Mouse (Mus musculus): ENCODE data around the gene Cdh5.
"Not testable (repeated sequence)": the region's sequence is repeated elsewhere in the genome, so short reads cannot be mapped to it uniquely, and the experiment has no call there.

Gene Cdh5

GRCm38 (mm10) chr8:104101415-104101814 lies at the start of gene Cdh5:
TSS of gene Cdh5 (plus strand) at chr8:104101625.
- no peak for DNase-seq

DNA sequence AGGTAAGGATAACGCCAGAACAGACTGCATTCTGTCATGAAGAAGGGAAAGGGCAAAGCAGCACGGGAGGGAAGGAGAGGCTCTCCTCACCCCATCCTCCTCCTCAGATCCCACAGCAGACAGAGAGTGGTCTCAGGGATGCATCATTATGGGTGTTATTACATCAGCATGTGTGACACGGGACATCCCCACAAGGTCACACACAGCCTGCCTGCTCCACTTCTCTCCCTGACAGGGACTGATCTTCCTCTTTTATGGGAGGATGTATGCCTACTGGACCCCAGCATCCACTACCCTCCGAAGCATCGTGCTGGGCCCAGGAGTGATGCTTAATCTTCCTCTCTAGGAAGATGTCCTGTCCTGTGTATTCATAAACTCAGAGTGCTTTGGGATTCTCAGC lies 41.5 kb upstream of the Cdh5 start:
- DNase-seq: no peak

DNA sequence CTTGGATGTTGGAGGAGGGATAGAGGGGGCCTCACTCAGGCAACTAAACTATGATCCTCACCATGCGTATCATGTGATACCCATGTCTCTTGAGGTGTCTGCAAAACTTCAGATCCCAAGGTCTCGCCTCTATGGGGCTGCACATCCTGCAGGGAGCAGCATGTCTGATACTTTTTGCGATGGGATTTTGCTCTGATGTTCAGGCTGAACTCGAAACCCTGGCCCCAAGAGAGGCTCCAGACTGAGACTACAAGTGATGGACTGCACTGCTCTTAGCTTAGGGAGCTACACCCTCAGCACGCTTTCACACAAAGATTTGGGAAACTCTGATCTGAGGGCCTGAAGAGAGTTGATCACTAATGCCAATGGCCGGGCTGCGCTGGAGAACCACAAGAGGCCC lies 41.0 kb upstream of the Cdh5 start:
- no peak for DNase-seq

GRCm38 (mm10) chr8:104061048-104061988 lies 40.1 kb upstream of the Cdh5 start:
- no peak for DNase-seq

DNA sequence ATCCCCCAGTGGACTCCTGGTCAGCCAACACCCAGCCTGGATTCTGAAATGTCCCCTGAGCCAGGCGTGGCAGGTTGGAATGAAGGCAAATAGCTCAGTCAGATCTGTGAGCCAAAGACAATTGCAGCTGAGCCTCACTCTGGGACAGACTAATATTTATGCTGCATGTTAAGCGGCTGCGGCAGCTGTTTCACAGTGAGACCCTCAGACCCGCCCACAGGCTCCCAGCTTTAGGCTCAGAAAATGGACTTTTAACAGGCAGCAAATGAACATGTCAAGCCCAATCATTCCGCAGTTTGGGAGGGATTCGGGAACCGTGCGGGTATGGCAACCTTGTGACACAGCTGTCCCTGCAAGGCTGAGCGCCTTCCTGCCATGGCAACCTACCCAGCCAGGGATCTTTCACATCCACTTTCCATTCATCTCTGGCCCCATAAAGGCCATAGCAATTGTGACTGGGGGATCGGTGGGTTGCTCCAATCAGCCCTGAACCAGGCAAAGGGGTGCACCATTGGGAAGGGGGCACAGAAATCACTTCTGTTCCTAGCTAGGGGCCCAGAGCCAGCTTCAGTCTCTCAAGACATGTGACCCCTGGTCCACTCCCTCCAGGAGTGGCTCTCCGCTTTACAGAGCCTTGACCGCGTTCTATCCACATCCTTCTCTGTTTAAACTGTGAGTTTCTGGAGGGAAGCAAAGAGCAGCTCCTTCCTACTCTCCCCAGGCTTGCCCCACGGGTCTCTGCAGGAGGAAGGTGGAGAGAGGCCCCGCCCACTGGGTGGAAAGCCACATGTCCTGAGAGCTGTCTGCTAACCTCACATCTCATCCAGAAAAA lies 39.2 kb upstream of the Cdh5 start:
- no peak for DNase-seq

DNA sequence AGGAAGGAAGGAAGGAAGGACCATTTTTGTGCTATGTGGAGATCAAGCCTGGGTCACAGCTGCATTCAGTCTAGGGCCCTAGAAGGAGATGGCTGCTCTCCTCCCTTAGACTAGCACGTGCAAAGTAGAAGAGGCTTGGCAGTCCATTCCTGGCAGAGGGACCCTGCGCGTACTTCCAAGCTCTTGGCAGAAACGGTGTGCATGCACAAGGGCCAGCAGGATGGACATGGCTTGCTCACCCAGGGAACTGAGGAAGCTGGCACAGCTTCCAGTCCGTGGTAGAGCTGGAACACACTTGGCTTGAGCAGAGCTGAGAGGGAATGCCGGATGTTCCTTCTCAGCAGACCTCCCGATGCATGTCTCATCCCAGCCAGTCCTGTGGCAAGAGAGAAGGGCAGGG lies 36.2 kb upstream of the Cdh5 start:
- DNase-seq: no peak

DNA sequence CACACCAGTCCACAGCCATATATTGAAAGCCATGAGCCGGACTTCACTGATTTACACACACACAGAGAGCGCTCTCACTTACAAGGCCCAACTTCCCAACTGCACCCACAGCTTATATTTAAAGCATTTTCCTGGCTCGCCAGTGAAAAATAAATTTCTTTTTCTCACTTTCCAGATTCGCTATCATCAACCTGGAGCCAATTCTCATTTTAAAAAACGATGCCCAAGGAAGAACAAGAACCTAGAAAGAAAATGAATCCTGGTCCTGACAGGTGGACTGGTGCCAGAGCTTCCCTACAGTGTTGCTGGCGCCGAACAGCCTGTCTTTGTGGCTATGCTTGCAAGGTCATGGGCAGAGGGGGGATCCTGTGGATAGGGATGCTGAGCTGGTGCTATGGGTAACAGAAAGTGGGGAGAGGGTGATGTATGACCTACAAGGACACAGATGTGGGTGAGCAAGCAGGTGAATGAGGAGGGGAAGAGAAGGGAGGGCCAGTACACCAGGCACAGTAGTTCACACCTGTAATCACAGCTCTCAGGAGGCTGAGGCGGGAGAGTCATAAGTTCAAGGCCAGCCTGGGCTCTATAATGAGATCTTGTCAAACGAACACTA lies 35.4 kb upstream of the Cdh5 start:
- DNase-seq: no peak

GRCm38 (mm10) chr8:104067390-104067925 lies 34.0 kb upstream of the Cdh5 start:
- no peak for DNase-seq

- no peak for DNase-seq
These were observed 32.9 kb upstream of the Cdh5 start for GRCm38 (mm10) chr8:104068421-104069035.

GRCm38 (mm10) chr8:104070201-104070865 lies 31.1 kb upstream of the Cdh5 start:
- DNase-seq: not testable (repeated sequence)

- DNase-seq: no peak
These were observed 30.5 kb upstream of the Cdh5 start for GRCm38 (mm10) chr8:104070949-104071348.

GRCm38 (mm10) chr8:104075079-104075478 lies 26.3 kb upstream of the Cdh5 start:
- no peak for DNase-seq

GRCm38 (mm10) chr8:104076541-104077412 lies 24.6 kb upstream of the Cdh5 start:
- DNase-seq: peak; percentile 41

DNA sequence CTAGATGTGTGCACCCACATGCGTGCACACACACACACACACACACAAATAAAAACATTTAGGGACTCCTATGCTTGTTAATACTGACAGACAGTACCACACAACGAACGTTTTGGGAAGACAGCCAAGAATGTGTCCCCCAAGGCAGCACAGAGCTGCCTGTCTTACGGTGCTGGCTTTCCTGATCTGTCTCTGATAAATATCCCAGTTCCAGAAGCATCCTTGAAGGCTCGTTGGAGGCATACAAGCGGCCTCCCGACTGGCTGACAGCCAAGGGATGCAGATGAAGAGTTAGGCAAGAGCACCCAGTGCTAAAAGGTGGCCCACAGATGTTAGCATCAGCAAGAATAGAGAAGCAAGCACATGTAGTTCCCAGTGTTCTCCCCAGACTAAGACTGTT lies 23.3 kb upstream of the Cdh5 start:
- DNase-seq: no peak

DNA sequence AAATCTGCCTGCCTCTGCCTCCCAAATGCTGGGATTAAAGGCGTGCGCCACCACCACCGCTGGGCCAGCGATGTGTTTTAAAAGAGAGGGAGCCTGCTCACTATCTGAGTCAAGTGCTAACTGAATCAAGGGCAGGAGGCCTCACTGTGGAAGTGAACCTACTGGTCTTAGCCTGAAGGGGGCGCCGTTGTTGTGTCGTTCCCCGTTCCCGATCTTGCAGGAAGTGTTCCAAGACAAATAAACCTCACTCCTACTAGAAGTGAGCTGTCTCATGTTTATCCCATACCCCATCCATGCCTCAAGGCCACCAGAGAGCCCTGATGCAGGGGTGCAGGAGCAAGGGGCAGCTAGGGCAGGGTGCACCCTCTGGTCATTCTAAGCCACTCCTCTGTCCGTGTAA lies 16.1 kb upstream of the Cdh5 start:
- DNase-seq: no peak

DNA sequence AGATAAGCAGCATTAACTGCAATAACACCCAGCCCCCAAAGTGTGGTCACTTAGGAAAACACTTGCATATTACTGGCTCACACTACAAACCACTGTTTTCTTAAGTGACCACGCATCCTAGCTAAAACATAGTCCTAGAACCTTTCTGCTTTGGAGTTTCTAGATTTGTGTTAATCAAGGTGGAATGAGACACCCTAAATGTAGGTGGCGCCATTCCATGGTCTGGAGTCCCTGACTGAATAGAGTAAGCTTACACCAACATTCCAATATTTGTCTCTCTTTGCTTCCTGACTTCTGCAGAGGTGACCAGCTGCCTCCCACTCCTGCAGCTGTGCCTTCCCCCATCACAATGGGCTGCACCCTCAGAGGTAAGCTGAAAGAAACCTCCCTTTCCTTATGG lies 14.8 kb upstream of the Cdh5 start:
- no peak for DNase-seq

GRCm38 (mm10) chr8:104087091-104087490 lies 14.3 kb upstream of the Cdh5 start:
- DNase-seq: no peak

DNA sequence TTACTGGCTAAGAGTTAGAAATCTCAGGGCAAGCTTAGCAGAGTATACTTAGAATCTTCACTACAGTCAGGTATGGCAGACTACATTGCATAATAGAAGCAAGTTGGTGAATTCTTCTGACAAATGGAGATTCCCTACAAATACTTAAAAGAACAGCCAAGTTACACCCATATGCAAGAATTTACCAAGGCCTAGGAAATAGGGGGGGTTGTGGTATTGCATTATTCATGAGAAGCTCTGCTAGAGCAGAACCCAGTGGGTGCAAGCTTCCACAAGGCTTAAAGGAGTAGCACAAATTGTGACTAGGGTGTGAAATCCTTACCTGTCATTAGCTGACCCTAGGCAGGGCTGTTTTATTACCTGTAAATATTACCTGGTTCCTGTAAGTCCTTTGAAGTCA lies 13.5 kb upstream of the Cdh5 start:
- not testable (repeated sequence) for DNase-seq

DNA sequence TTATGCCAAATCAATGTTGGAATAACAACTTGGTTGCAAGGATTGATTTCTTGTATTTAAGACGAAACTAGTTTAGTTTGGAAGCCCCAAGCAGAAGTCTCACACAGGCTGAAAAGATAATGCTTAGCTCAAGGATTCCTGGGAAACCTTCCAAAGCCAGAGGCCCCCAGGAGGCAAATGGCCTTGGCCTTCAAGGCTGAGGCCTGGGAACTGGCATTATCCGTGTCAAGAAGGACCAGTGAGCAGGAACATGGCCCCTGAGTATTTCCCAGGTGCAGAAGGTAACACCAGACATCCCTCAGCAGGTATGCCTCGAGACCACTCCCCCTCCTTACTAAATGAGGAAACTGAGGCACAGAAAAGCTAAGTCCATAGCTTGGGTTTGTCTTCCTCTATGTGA lies 12.5 kb upstream of the Cdh5 start:
- DNase-seq: no peak

GRCm38 (mm10) chr8:104090993-104091900 lies 10.2 kb upstream of the Cdh5 start:
- not testable (repeated sequence) for DNase-seq
